Mouse (Mus musculus): ENCODE data around the gene Gm20696.
A peak's percentile ranks its signal among the peaks of the same experiment; 100 is the strongest.

- TF ChIP-seq TBP (conservative IDR thresholded peaks at IDR 0.05; ENCODE audit: low read depth, low read length), result no peak
- TF ChIP-seq EP300 (IDR thresholded peaks at IDR 0.05; ENCODE audit: low read length), result peak; percentile 71
- no peak for TF ChIP-seq PAX5 (IDR thresholded peaks at IDR 0.05; ENCODE audit: low read length)
- no peak for TF ChIP-seq E2F4 (IDR thresholded peaks at IDR 0.05; ENCODE audit: insufficient replicate concordance, low read depth, low read length)
- TF ChIP-seq CTCF (conservative IDR thresholded peaks at IDR 0.05 in 1 of 2, IDR thresholded peaks at IDR 0.05 in 1 of 2; ENCODE audit: low read depth in 2 of 2, low read length in 2 of 2), result no peak
- no peak for TF ChIP-seq POLR2A (IDR thresholded peaks at IDR 0.05; ENCODE audit: low read depth, low read length)
- TF ChIP-seq TCF12 (IDR thresholded peaks at IDR 0.05; ENCODE audit: low read depth, low read length), result 0 out of 2 replicates have a peak, but pooled peaks have one; percentile 25
- no peak for TF ChIP-seq MAX (IDR thresholded peaks at IDR 0.05; ENCODE audit: low read length)
These were observed 385.2 kb downstream of the Gm20696 start for GRCm38 (mm10) chr6:99281433-99281832.
